Mouse (Mus musculus): Measurements from ENCODE around the gene Ehmt2. TPM values are rescaled to one million over a fixed set of nuclear protein-coding genes. Genes with fewer than 3 reads are reported as not detected.
"Not testable (repeated sequence)": the region's sequence is repeated elsewhere in the genome, so short reads cannot be mapped to it uniquely, and the experiment has no call there.

Ehmt2 gene
- polyA plus RNA-seq, 1 experiment, result 290 TPM

DNA sequence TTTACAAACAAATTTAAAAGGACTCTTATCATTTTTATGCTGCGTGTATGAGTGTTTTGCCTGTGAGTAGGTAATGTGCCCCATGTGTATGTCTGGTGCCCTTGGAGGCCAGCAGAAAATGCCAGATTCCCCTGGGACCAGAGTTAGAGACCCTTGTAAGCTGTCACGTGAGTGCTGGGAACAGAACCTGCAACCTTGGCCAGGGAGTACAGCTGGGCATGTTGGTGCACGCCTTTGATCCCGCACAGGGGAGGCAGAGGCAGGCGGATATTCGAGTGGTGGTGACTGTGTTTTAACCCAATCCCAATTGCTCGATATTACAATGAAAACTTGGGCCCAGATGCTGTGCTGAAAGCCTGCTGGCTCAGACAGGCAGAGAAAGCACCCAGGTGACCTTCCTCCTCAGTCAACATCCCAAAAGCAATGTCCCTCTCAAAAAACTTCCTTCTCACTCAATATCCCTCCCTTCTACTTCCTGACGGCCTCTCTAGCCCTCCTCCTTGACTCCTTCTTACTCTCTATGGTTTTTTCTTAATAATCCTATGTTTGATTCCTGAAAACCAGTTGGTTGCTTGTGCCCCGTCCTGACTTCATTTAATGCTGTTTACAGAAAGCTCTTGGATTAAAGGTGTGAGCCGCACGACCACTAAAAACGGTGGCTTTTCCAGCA is 8.1 kb upstream of the Ehmt2 start:
- DNase-seq (ENCODE audit: extremely low spot score in 1 of 2, low spot score in 1 of 2), result no peak

DNA sequence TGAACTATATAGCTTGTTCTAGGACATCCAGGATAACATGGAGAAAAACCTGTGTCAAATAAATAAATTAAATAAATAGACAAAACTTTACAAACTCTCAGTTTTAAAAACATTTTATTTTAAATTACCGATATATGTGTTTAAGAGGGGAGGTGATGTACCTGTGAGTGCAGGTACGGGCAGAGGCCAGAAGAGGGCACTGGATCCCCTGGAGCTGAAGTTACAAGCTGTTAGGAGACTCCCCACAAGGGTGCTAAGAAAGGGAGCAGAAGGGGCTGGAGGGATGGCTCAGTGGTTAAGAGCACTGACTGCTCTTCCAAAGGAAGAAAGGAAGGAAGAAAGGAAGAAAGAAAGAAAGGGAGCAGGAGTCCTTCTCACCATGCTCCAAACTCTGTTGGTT is 6.9 kb upstream of the Ehmt2 start:
- no peak for DNase-seq (ENCODE audit: extremely low spot score in 1 of 2, low spot score in 1 of 2)

DNA sequence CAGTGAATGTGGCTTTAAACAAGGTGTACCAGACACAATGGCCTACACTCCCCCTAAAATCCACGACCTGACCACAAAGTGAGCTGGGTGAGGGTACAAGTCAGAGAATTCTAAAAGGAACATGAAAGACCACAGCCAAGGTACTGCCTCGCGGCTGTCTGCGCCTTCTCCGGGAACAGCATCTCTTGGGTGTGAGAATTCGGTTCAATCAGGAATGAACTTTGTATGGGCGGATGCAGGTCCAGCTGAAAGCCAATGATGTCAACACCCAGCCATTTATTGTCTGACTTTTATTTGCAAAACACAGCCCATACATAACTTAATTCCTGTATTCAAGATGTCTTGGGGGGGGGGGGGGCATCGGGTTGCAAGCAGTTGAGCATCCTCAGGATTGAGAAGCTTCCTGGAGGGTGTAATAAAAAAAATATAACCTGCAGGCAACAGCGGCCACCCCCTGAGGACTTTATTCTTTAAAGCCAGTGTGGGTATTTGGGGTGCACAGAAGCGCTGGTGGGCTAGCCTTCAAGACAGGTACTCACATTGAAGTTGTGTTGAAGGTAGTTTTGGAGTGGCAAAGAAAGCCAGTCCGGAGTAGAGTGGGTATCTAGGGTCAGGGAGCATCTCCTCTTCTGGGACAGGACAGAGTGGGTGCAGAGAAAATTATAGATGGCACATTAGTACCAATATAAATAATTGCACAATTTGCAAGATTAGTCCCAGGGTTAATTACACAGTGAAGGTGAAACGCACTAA is 5.0 kb upstream of the Ehmt2 start:
- DNase-seq (ENCODE audit: extremely low spot score in 1 of 2, low spot score in 1 of 2), result no peak

- DNase-seq (ENCODE audit: extremely low spot score in 1 of 2, low spot score in 1 of 2), result peak; percentile 81 to 94
These were observed 4.1 kb upstream of the Ehmt2 start for GRCm38 (mm10) chr17:34894074-34894597.

- peak in 1 of 2 experiments; percentile 40 for DNase-seq (ENCODE audit: extremely low spot score in 1 of 2, low spot score in 1 of 2)
These were observed 3.3 kb upstream of the Ehmt2 start for GRCm38 (mm10) chr17:34894801-34895530.

DNA sequence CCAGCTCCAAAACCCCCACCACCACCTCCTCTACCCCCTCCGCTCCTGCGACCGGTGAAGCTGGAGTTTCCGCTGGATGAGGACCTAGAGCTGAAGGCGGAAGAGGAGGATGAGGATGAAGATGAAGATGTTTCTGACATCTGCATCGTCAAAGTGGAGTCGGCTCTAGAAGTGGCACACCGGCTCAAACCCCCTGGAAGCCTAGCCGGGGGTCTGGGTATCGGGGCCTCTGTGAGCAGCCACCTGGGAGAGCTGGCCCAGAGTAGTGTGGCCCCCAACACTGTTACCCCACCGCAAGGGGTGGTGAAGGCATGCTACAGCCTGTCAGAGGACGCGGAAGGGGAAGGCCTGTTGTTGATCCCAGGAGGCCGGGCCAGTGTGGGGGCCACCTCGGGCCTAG is 2.5 kb upstream of the Ehmt2 start:
- DNase-seq (ENCODE audit: extremely low spot score in 1 of 2, low spot score in 1 of 2), result no peak

- no peak for DNase-seq (ENCODE audit: extremely low spot score in 1 of 2, low spot score in 1 of 2)
These were observed 1.9 kb upstream of the Ehmt2 start for GRCm38 (mm10) chr17:34896366-34896765.

- peak; percentile 40 to 61 for DNase-seq (ENCODE audit: extremely low spot score in 1 of 2, low spot score in 1 of 2)
These were observed 703 bp upstream of the Ehmt2 start for GRCm38 (mm10) chr17:34897373-34898159.

DNA sequence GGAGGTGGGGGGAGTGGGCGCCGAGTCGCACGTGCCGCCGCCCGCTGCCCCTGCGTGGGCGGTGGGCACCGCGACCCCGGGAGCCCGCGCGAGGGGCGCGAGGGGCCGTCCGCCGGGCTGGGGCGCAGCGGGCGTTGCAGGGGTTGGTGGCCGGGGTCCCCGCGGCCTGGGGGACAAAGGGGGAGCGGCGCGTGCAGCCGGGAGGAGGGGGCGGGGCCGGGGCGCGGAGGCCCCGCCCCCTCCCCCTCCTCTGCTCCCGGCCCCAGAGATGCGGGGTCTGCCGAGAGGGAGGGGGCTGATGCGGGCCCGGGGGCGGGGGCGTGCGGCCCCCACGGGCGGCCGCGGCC is 410 bp downstream of the Ehmt2 start:
- DNase-seq (ENCODE audit: extremely low spot score in 1 of 2, low spot score in 1 of 2), result no peak

DNA sequence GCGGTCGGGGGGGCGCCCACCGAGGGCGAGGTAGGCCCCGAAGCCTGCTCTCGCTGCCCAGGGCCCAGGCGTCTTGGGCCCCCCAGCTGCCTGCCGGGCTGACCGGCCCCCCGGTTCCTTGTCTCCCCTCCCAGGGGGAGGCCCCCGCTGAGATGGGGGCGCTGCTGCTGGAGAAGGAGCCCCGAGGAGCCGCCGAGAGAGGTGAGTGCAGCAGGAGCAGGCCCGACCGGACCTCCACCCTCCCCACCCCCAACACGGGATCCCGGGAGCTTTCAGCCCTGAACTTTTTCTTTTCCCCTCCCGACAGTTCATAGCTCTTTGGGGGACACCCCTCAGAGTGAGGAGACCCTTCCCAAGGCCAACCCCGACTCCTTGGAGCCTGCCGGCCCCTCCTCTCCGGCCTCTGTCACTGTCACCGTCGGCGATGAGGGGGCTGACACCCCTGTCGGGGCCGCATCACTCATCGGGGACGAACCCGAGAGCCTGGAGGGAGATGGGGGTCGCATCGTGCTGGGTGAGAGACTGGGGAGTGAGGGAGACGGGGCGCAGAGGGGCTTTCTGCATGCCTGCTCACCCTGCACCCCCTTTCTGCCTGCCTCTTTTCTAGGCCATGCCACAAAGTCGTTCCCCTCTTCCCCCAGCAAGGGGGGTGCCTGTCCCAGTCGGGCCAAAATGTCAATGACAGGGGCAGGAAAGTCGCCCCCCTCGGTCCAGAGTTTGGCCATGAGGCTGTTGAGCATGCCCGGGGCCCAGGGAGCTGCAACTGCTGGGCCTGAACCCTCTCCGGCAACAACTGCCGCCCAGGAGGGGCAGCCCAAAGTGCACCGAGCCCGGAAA is 1.0 kb downstream of the Ehmt2 start:
- peak in 1 of 2 experiments; percentile 22 for DNase-seq (ENCODE audit: extremely low spot score in 1 of 2, low spot score in 1 of 2)

- DNase-seq (ENCODE audit: extremely low spot score in 1 of 2, low spot score in 1 of 2), result no peak
These were observed 1.6 kb downstream of the Ehmt2 start for GRCm38 (mm10) chr17:34899890-34900243.

DNA sequence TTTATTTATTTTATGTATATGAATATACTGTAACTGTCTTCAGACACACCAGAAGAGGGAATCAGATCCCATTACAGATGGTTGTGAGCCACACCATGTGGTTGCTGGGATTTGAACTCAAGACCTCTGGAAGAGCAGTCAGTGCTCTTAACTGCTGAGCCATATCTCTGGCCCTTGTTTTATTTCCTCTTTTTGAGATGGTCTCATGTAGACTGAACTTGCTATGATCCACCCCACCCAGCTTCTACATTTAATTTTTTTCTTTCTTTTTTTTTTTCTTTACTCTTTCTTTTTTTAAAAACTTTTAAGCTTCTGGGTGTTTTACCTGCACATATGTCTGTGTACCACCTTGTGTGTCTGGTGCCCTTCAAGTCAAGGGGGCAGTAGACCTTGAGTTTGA is 2.6 kb downstream of the Ehmt2 start:
- DNase-seq (ENCODE audit: extremely low spot score in 1 of 2, low spot score in 1 of 2), result not testable (repeated sequence)

DNA sequence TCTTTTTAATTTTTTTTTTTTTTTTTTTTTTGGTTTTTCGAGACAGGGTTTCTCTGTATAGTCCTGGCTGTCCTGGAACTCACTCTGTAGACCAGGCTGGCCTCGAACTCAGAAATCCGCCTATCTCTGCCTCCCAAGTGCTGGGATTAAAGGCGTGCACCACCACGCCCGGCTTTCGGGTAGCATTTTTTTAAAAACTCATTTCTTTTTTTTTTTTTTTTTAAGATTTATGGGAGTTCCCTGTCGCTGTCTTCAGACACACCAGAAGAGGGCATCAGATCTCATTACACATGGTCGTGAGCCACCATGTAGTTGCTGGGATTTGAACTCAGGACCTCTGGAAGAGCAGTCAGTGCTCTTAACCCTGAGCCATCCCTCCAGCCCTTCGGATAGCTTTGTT is 3.7 kb downstream of the Ehmt2 start:
- DNase-seq (ENCODE audit: extremely low spot score in 1 of 2, low spot score in 1 of 2), result not testable (repeated sequence)

- no peak for DNase-seq (ENCODE audit: extremely low spot score in 1 of 2, low spot score in 1 of 2)
These were observed 4.6 kb downstream of the Ehmt2 start for GRCm38 (mm10) chr17:34902895-34903294.

- no peak for DNase-seq (ENCODE audit: extremely low spot score in 1 of 2, low spot score in 1 of 2)
These were observed 12.7 kb downstream of the Ehmt2 start for GRCm38 (mm10) chr17:34910982-34911381.

DNA sequence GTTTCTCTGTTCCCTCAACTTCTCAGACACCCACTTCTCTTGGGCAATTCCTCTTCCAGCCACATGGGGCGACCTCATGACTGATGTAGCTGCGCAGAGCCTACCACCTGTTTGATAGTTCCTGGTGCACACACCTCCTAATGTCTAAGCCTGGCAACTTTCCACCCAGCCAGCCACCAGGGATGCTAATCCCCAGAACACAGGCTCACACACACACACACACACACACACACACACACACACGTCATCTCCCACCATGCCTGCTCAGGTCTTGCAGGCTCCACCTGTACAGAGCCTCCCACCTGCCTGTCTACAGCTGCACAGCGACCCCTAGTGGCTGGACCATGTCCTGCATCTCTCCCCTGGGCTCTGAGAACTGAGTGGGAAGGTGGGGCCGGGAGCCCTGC is 13.7 kb downstream of the Ehmt2 start:
- peak in 1 of 2 experiments; percentile 69 for DNase-seq (ENCODE audit: extremely low spot score in 1 of 2, low spot score in 1 of 2)

DNA sequence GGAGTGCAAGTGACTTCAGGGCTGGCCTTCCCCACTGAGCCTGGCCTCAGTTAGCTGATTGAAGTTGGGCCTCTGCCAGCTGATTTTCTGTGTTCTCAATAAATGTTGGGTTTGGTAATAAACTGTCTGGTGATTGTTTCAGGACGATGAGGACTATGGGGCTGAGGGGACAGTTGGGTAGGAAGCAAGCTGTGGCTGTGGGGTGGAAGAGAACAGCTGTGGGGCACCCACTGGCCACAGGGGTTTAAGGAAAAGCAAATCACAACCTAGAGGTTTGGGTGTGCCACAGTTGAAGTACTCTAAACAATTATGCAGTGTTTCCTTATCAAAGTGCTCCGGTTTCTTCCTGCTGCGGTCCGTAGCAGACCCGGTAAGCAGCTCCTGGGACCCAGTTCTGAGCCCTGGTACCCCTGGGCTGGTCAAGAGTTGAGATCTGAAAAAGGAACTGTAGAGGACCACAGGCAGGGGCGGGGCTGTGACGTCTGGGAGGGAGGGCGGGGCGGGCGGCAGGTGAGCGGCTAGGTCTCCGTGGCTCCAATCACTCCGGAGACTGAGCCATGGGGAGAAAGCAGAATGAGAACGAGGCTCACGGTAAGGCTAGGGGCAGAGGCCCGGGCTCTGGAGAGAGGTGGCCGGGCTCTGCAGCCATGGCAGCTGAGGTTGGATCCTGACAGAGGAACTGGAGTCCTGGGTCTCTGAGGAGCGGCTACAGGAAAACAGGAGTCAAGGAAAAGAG is 15.8 kb downstream of the Ehmt2 start, which contains the start of gene Slc44a4:
Gene Slc44a4, plus strand, starts transcription at position 537 of the 736 bp plus-strand sequence.
- no peak for DNase-seq (ENCODE audit: extremely low spot score in 1 of 2, low spot score in 1 of 2)

DNA sequence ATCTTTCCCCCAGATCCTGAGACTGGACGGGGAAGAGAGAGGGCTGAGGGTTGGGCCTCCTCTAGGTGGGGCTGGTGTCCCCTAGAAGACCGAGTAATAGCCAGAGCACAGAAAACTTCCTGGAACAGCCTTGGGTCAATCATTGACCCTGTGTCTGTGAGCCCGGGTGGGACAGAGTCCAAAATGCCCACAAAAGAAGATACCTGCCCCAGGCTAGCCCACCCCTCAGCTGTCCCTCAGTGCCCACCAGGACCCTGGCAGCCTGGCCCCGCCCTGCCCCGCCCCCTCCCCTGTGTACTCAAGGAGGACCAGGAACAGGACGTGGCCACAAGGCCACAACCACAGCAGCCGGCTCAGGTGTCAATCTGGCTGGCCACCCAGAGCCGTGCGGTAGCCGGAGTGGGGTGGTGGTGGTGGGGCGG is 17.2 kb downstream of the Ehmt2 start:
- no peak for DNase-seq (ENCODE audit: extremely low spot score in 1 of 2, low spot score in 1 of 2)

DNA sequence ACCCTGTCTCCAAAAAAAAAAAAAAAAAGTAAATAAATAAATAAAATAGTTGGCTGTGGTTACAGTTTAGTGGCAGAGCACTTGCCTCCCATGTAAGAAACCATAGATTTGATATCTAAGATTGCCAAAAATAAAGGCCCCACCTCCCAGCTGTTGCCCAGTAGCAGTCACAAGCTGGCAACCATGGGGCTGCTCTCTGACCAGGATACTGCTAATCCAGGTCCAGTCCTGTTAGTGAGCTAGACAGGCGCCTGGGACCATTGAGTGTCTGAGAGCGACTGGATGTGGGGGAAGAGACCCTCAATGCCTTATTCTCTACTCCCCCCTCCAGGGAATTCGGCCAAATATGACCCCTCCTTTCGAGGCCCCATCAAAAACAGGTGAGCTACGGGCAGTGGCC is 18.0 kb downstream of the Ehmt2 start:
- DNase-seq (ENCODE audit: extremely low spot score in 1 of 2, low spot score in 1 of 2), result no peak

Data from frontal cortex, adult 2 months (tissue).